Mouse (Mus musculus): ENCODE measurements around the gene Cacna1g.

- TF ChIP-seq CTCF (IDR thresholded peaks at IDR 0.05; ENCODE audit: low read depth, low read length) (no peak), GATA1 (IDR thresholded peaks at IDR 0.05; ENCODE audit: borderline replicate concordance, low read length) (no peak), POLR2AphosphoS5 (IDR thresholded peaks at IDR 0.05; ENCODE audit: insufficient replicate concordance, low read depth, low read length) (no peak), TAL1 (conservative IDR thresholded peaks at IDR 0.05; ENCODE audit: low read depth, low read length) (no peak)
Observed at GRCm38 (mm10) chr11:94405348-94405747, 68.7 kb downstream of the Cacna1g start.
